Mouse (Mus musculus): ENCODE measurements around the gene Eif4ebp2. TPM values are rescaled to one million over a fixed set of nuclear protein-coding genes. Genes with fewer than 3 reads are reported as not detected.

Gene Eif4ebp2
- polyA plus RNA-seq, 1 experiment from 2014 or later = 47.4 TPM

DNA sequence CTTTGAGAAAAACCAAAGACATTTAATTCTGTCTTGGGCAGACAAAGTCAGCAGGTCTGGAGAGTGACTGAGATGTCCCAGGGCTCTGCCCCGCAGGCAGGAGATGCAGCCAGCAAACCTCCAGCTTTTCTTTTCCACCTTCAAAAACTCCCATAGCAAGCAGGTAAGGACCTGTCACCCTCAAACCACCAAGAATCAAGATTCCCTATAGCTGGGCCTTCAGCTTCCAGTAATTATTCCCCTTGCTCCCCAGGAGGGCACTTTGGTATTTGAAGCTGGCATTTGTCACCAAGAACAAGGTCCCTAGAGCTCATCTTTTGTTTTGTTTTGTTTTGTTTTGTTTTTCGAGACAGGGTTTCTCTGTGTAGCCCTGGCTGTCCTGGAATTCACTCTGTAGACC lies 35.4 kb downstream of the Eif4ebp2 start:
- peaks cover 60% of the 10 kb centered on the region for H3K27me3 ChIP-seq
- ATAC-seq (ENCODE audit: low read depth) = no peak
- H3K9me3 ChIP-seq (replicated peaks) = no peaks in the 10 kb centered on the region
- peaks cover 77% of the 10 kb centered on the region for H3K4me1 ChIP-seq (replicated peaks)
- no peak for DNase-seq
- H3K9ac ChIP-seq = no peak overlapping the region
- no peak overlapping the region for H3K4me3 ChIP-seq (replicated peaks)
- H3K27ac ChIP-seq = no peak overlapping the region
- H3K36me3 ChIP-seq = no peaks in the 10 kb centered on the region
- 43% methylated on average over 2 of the region's 2 CpGs for WGBS (ENCODE audit: insufficient replicate concordance)
- no peak overlapping the region for H3K4me2 ChIP-seq

DNA sequence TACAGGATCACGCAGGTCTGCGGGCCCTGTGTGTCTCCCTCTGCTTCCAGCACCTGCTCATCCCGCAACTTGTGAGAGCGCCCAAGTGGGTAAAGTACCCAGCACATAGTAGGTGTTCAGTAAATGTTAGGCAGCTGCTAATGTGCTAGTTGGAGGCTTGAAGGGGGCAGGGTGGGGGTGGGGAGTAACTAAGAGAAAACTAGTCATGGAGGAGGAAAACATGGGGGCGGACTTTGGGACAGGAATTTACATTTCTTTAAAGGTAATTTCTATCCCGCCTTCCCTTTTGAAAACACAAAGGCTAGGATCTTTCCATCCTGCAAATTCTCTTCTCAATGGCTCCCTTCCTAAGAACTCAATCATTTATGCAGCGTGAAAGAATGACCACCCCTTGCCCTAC lies 35.9 kb downstream of the Eif4ebp2 start:
- no peak for DNase-seq
- no peak overlapping the region for H3K4me2 ChIP-seq
- no peaks in the 10 kb centered on the region for H3K9me3 ChIP-seq (replicated peaks)
- no peaks in the 10 kb centered on the region for H3K36me3 ChIP-seq
- peaks cover 81% of the 10 kb centered on the region for H3K4me1 ChIP-seq (replicated peaks)
- WGBS (ENCODE audit: insufficient replicate concordance) = 66% methylated on average over 7 of the region's 7 CpGs
- no peak for ATAC-seq (ENCODE audit: low read depth)
- H3K27ac ChIP-seq = no peak overlapping the region
- no peak overlapping the region for H3K4me3 ChIP-seq (replicated peaks)
- H3K27me3 ChIP-seq = peaks cover 60% of the 10 kb centered on the region
- no peak overlapping the region for H3K9ac ChIP-seq

DNA sequence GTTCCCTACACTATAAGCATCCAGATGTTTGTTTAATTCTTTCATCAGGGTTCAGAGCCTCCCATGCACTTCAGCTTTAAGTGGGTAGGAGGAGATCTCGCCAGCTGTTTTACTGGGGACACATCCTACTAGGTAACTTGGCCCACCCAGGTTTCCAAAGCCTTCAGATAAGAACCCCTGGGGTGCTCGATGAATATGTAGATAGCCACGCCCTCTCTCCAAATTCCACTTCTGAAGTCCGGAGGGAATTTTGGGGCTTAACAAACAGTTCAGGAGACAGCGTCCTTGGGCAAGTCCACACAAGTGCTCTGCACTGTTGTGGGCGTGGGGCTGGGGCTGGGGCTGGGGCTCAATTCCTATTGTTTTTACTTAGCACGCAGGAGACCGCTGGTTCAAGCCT lies 36.6 kb downstream of the Eif4ebp2 start:
- Histone ChIP-seq H3K4me2 (no peak overlapping the region), H3K9me3 (replicated peaks) (no peaks in the 10 kb centered on the region), H3K9ac (no peak overlapping the region), H3K4me3 (replicated peaks) (no peak overlapping the region), H3K36me3 (no peaks in the 10 kb centered on the region), H3K4me1 (replicated peaks) (peaks cover 88% of the 10 kb centered on the region), H3K27me3 (peaks cover 55% of the 10 kb centered on the region), H3K27ac (no peak overlapping the region)
- 37% methylated on average over 8 of the region's 8 CpGs for WGBS (ENCODE audit: insufficient replicate concordance)
- ATAC-seq (ENCODE audit: low read depth) (no peak), DNase-seq (no peak)

DNA sequence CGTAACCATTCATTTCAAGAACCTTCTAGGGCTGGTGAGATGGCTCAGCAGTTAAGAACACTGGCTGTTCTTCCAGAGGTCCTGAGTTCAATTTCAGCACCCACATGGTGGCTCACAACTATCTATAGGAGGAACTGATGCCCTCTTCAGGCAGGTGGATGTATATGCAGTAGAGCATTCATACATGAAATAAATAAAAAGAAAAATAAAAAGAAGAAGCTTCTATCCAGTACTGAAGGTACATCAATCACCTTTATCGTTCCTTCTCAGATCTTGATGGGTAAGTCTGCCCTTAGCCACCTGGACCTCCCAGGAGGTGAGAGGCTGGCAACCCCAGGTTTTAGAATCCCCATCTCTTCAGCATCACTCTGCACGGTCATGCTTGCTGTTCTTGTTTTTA lies 37.2 kb downstream of the Eif4ebp2 start:
- Histone ChIP-seq H3K9ac (no peak overlapping the region), H3K27ac (peak overlapping the region; percentile 98), H3K4me1 (replicated peaks) (peaks cover 89% of the 10 kb centered on the region), H3K9me3 (replicated peaks) (no peaks in the 10 kb centered on the region), H3K4me2 (no peak overlapping the region), H3K27me3 (peaks cover 48% of the 10 kb centered on the region), H3K36me3 (no peaks in the 10 kb centered on the region), H3K4me3 (replicated peaks) (no peak overlapping the region)
- 67% methylated on average over 3 of the region's 3 CpGs for WGBS (ENCODE audit: insufficient replicate concordance)
- no peak for DNase-seq
- ATAC-seq (ENCODE audit: low read depth) = no peak

DNA sequence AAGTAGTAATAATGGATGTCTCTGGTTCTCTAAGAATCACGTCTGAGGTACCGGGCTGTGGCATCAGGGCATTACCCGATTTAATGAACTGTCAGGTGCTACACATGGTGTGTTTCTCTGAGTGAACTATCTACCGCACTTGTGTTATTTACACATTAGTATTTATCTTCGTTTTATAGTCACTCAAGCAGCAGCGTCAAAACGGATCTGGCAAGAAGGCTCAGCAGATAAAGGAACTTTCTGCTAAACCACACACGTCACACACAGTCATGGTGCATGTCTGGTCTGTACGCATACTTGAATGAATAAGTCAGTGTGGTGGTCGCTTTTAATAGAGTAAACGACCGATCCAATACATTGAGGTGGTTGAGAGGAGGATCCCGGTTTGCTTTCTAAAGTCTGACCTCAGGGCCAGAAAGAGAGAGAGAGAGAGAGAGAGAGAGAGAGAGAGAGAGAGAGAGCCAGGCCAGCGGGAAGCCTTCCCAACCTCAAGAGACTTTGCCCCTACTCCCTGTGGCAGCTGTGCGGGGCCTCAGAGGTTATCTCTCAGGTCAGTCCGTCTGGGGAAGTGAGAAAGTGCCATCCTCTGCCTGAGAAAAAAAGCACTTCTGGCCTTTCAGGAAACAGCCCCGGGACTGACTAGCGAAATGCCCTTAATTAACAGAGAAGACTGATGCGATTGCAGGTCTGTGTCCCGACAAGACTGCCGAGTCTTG lies 39.4 kb downstream of the Eif4ebp2 start:
- ATAC-seq (ENCODE audit: low read depth) = peak; percentile 93
- peak; percentile 75 for DNase-seq
- H3K4me1 ChIP-seq (replicated peaks) = peaks cover 79% of the 10 kb centered on the region
- H3K36me3 ChIP-seq = no peaks in the 10 kb centered on the region
- H3K9me3 ChIP-seq (replicated peaks) = no peaks in the 10 kb centered on the region
- peak overlapping the region; percentile 64 for H3K4me2 ChIP-seq
- H3K27ac ChIP-seq = peak overlapping the region; percentile 98
- H3K27me3 ChIP-seq = peaks cover 27% of the 10 kb centered on the region
- peak overlapping the region; percentile 40 for H3K4me3 ChIP-seq (replicated peaks)
- H3K9ac ChIP-seq = peak overlapping the region; percentile 73
- WGBS (ENCODE audit: insufficient replicate concordance) = 3% methylated on average over 21 of the region's 21 CpGs

DNA sequence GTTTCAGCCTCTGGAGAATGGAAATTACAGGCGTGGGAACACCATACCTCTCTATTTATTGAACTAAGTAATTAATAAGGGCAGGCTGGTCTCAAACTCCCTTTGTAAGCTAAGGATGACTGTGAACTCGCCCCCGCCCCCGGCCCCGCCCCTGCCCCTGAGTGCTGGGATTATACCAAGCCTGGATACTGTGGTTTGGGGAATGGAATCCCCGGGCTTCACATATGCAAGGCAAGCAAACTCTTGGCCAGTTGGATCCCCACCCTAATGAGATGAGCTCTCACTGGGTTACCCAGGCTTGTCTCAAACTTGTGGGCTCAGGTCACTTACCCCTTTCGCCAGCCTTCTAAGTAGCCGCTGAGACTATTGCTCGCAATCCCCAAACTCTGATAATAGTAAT lies 42.3 kb downstream of the Eif4ebp2 start:
- 53% methylated on average over 9 of the region's 9 CpGs for WGBS (ENCODE audit: insufficient replicate concordance)

DNA sequence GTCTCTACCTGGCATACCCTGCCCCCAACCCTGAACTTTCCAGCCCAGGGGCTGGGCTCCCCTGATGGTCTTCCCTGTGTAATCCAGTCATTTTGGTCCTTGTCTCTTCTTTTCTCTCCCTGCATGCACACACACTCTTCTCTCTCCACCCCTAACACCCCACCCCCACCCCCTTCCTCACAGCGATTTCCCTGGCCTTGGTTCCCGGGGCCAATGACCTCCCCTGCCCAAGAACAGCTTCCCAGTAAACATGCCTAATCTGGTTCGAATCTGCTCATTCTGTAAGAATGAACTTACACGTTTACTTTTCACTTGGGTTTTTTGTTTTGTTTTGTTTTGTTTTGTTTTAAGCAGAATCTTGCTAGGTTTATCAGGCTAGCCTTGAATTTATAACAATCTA lies 42.7 kb downstream of the Eif4ebp2 start:
- H3K27me3 ChIP-seq = peaks cover 12% of the 10 kb centered on the region
- H3K9me3 ChIP-seq (replicated peaks) = 0 out of 2 replicates have a peak, but pooled peaks cover 3% of the 10 kb centered on the region
- H3K4me3 ChIP-seq (replicated peaks) = no peak overlapping the region
- peak overlapping the region; percentile 35 for H3K27ac ChIP-seq
- no peak for DNase-seq
- 30% methylated on average over 4 of the region's 4 CpGs for WGBS (ENCODE audit: insufficient replicate concordance)
- no peaks in the 10 kb centered on the region for H3K36me3 ChIP-seq
- no peak overlapping the region for H3K9ac ChIP-seq
- no peak overlapping the region for H3K4me2 ChIP-seq
- peaks cover 56% of the 10 kb centered on the region for H3K4me1 ChIP-seq (replicated peaks)
- ATAC-seq (ENCODE audit: low read depth) = no peak

More for the DNA sequence above, 42.3 kb downstream of the Eif4ebp2 start:
- no peak for DNase-seq
- Histone ChIP-seq H3K27me3 (peaks cover 12% of the 10 kb centered on the region), H3K9me3 (replicated peaks) (0 out of 2 replicates have a peak, but pooled peaks cover 3% of the 10 kb centered on the region), H3K4me2 (no peak overlapping the region), H3K4me1 (replicated peaks) (peaks cover 60% of the 10 kb centered on the region), H3K4me3 (replicated peaks) (no peak overlapping the region), H3K9ac (no peak overlapping the region), H3K27ac (0 out of 2 replicates have a peak overlapping the region, but pooled peaks have one; percentile 35), H3K36me3 (no peaks in the 10 kb centered on the region)
- ATAC-seq (ENCODE audit: low read depth) = no peak

DNA sequence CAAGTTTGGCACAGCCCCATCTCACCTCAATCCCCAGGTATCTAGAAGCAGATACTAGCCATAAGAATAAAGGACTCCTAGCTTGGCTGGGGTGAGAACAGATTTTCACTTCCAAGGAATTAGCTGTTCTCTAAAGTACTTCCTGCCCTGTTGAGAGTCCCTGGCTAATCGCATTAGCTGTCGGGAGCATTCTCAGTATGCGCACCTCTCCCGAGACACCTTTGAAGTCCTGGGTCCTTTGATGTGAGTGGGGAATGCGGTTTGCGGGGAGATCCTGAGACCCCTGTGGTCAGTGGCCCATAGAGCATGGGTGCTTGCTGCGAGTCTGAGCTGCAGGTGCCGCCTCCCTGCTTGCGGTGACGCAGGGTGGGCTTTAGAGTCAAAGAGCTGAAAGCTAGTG lies 46.5 kb downstream of the Eif4ebp2 start:
- Histone ChIP-seq H3K36me3 (no peaks in the 10 kb centered on the region), H3K9me3 (replicated peaks) (0 out of 2 replicates have a peak, but pooled peaks cover 3% of the 10 kb centered on the region), H3K9ac (no peak overlapping the region), H3K4me3 (replicated peaks) (no peak overlapping the region), H3K27me3 (peaks cover 12% of the 10 kb centered on the region), H3K4me2 (no peak overlapping the region), H3K4me1 (replicated peaks) (peaks cover 17% of the 10 kb centered on the region), H3K27ac (no peak overlapping the region)
- 28% methylated on average over 10 of the region's 10 CpGs for WGBS (ENCODE audit: insufficient replicate concordance)
- ATAC-seq (ENCODE audit: low read depth) (no peak), DNase-seq (no peak)

DNA sequence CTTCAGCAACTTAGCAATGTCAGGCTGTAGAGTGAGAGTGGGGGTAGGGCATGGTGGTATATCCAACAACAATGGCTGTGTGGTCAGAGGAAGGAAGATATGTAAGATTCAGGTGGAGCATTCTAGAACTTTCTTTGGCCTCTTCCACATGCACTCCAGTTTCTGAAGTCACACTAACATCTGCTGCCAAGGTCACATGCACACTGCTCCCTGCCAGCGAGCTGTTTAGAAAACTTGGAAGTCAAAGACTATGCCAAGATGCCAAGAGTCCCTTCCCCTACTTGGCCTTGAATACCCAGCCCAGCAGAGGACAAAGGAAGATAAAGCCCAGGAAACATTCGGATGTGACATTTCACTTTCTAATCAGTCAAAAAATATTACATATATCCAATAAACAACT lies 49.5 kb downstream of the Eif4ebp2 start:
- ATAC-seq (ENCODE audit: low read depth) (no peak), DNase-seq (no peak)
- 72% methylated on average over 2 of the region's 2 CpGs for WGBS (ENCODE audit: insufficient replicate concordance)
- no peak overlapping the region for H3K9ac ChIP-seq
- H3K4me2 ChIP-seq = no peak overlapping the region
- H3K4me1 ChIP-seq (replicated peaks) = peaks cover 3% of the 10 kb centered on the region; the same call in 1 of the 2 replicates
- H3K27me3 ChIP-seq = peaks cover 12% of the 10 kb centered on the region
- H3K36me3 ChIP-seq = no peaks in the 10 kb centered on the region
- no peak overlapping the region for H3K27ac ChIP-seq
- 0 out of 2 replicates have a peak, but pooled peaks cover 3% of the 10 kb centered on the region for H3K9me3 ChIP-seq (replicated peaks)
- no peak overlapping the region for H3K4me3 ChIP-seq (replicated peaks)

DNA sequence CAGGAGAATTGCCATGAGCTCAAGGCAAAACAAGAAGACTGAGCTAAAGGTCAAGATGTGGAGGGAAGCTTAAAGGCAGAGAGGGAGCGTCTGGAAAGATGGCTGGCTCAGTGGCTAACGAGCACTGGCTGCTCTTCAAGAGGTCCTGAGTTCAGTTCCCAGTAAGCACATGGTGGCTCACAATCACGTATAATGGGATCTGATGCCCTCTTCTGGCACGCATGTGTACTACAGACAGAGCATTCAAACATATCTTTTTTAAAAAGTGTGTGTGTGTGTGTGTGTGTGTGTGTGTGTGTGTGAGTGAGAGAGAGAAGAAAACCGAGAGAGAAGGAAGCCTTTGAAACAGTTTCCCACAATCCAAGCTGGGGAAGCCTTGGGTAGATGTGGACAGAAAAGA lies 50.0 kb downstream of the Eif4ebp2 start:
- Histone ChIP-seq H3K27ac (no peak overlapping the region), H3K9me3 (replicated peaks) (0 out of 2 replicates have a peak, but pooled peaks cover 3% of the 10 kb centered on the region), H3K4me2 (no peak overlapping the region), H3K4me1 (replicated peaks) (peaks cover 3% of the 10 kb centered on the region; the same call in 1 of the 2 replicates), H3K27me3 (peaks cover 12% of the 10 kb centered on the region), H3K36me3 (no peaks in the 10 kb centered on the region), H3K9ac (no peak overlapping the region), H3K4me3 (replicated peaks) (no peak overlapping the region)
- DNase-seq (no peak), ATAC-seq (ENCODE audit: low read depth) (no peak)
- 55% methylated on average over 5 of the region's 5 CpGs for WGBS (ENCODE audit: insufficient replicate concordance)

DNA sequence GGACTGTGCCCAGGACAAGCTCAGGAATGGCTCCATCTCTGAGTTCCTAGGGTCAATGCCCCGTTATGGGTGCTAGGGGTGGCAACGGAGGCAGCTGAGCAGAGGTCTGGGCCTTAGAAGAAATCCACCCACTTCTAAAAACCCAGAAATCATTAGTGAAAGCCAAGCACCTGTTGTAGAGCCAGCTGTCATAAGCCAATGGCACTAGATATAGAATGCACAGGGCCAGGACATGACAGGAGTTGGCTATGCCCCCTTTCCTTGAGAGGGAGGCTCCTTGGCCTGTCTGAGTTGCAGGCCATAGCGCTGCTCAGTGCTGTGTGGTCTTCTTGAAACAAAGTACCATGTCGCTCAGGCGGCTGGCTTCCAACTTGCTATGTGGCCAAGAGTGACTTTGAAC lies 52.1 kb downstream of the Eif4ebp2 start:
- no peaks in the 10 kb centered on the region; the same call in 1 of the 2 replicates for H3K4me1 ChIP-seq (replicated peaks)
- H3K9ac ChIP-seq = no peak overlapping the region
- ATAC-seq (ENCODE audit: low read depth) (no peak), DNase-seq (no peak)
- H3K4me3 ChIP-seq (replicated peaks) = no peak overlapping the region
- no peak overlapping the region for H3K27ac ChIP-seq
- no peaks in the 10 kb centered on the region for H3K9me3 ChIP-seq (replicated peaks)
- no peak overlapping the region for H3K4me2 ChIP-seq
- no peaks in the 10 kb centered on the region for H3K36me3 ChIP-seq
- H3K27me3 ChIP-seq = peaks cover 3% of the 10 kb centered on the region; the same call in 1 of the 2 replicates
- WGBS (ENCODE audit: insufficient replicate concordance) = 82% methylated on average over 5 of the region's 5 CpGs
